Mouse (Mus musculus): ENCODE data around the gene Pacrg. TPM values are rescaled to one million over a fixed set of nuclear protein-coding genes. Genes with fewer than 3 reads are reported as not detected.

Gene Pacrg
- total and polyA plus RNA-seq, 3 experiments, result not detected

DNA sequence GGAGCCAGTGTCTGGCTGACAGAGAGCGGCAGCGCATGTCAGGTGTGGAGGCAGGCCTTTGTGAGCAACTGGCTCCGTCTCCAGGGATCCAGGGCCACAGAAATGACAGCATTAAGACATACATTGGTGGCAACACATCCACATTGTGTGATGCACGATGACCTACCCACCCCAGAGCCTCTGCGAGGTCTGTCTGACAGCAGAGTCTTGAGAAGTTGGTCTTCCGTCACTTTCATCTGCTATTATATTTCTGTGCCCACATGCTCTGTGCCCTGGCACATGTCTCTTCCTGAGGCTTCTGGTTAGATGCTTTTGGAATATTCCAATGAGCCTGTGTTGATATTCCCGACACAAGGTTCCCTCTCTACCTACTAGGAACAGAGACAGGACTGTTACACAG is 224.5 kb downstream of the Pacrg start:
- Histone ChIP-seq H3K4me2 (ENCODE audit: insufficient read depth, low read depth, poor library complexity, severe bottlenecking) (no peak overlapping the region), H3K79me2 (replicated peaks; ENCODE audit: control insufficient read depth, extremely low read depth, insufficient read depth, poor library complexity, severe bottlenecking) (no peaks in the 10 kb centered on the region), H3K4me3 (replicated peaks in 1 of 3; ENCODE audit: low read depth in 2 of 3, low read length in 2 of 3, poor library complexity in 1 of 3) (no peak overlapping the region), H3K36me3 (replicated peaks in 1 of 2; ENCODE audit: control insufficient read depth in 1 of 2, insufficient read depth in 1 of 2, low read length in 1 of 2) (no peaks in the 10 kb centered on the region), H3K27ac (ENCODE audit: insufficient read depth, low read depth) (no peak overlapping the region), H3K9ac (ENCODE audit: insufficient read depth, low read depth) (no peak overlapping the region), H3K27me3 (replicated peaks) (no peaks in the 10 kb centered on the region), H3K4me1 (ENCODE audit: control insufficient read depth in 1 of 2, insufficient read depth in 2 of 2) (no peaks in the 10 kb centered on the region), H3K9me3 (replicated peaks; ENCODE audit: low read length) (no peaks in the 10 kb centered on the region)
- in situ Hi-C loops (cut with MboI; ENCODE audit: low pct_ligation_motif_present, low pct_unique_long_range_greater_than_20kb, low sequenced_read_pairs), result no loop called here
- TF ChIP-seq MYC (IDR thresholded peaks at IDR 0.05; ENCODE audit: low read depth, low read length) (no peak), ZNF384 (IDR thresholded peaks at IDR 0.05; ENCODE audit: low read depth, low read length) (no peak), GABPA (IDR thresholded peaks at IDR 0.05; ENCODE audit: insufficient replicate concordance, low read depth, low read length) (no peak), ZC3H11A (IDR thresholded peaks at IDR 0.05; ENCODE audit: low read depth, low read length) (no peak), POLR2AphosphoS2 (IDR thresholded peaks at IDR 0.05; ENCODE audit: low read depth, low read length) (no peak), MAZ (IDR thresholded peaks at IDR 0.05; ENCODE audit: low read depth, low read length) (no peak), RCOR1 (conservative IDR thresholded peaks at IDR 0.05; ENCODE audit: low read depth, low read length) (no peak), NELFE (IDR thresholded peaks at IDR 0.05; ENCODE audit: low read depth, low read length) (no peak), SMC3 (IDR thresholded peaks at IDR 0.05; ENCODE audit: low read depth, low read length) (no peak), USF2 (conservative IDR thresholded peaks at IDR 0.05; ENCODE audit: low read depth, low read length) (no peak)
- dilution Hi-C loops (cut with MboI; ENCODE audit: extremely low pct_ligation_motif_present, extremely low pct_unique_long_range_greater_than_20kb, low sequenced_read_pairs), result no loop called here
- DNase-seq (ENCODE audit: extremely low read depth), result no peak

DNA sequence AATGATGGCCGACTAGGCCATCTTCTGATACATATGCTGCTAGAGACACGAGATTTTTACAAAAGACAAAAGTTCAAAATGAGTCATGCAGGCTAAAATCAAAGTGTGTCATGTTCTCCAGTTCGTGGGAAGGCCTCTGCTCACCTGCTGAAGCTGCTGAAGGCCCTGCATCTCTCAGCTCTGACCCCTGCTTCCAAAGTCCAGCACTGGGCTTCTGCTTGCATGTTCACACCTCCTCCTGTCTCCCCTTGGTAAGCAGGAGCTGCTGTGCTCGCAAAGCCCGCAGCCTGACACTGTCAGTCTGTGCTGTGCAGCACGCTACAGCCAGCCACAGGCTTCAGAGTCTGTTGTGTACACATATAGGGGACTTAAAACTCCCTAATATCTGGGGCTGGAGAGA is 225.4 kb downstream of the Pacrg start:
- Histone ChIP-seq H3K9ac (ENCODE audit: insufficient read depth, low read depth) (no peak overlapping the region), H3K4me3 (replicated peaks in 1 of 3; ENCODE audit: low read depth in 2 of 3, low read length in 2 of 3, poor library complexity in 1 of 3) (no peak overlapping the region), H3K27me3 (replicated peaks) (no peaks in the 10 kb centered on the region), H3K27ac (ENCODE audit: insufficient read depth, low read depth) (no peak overlapping the region), H3K4me1 (ENCODE audit: control insufficient read depth in 1 of 2, insufficient read depth in 2 of 2) (no peaks in the 10 kb centered on the region), H3K9me3 (replicated peaks; ENCODE audit: low read length) (no peaks in the 10 kb centered on the region), H3K36me3 (replicated peaks in 1 of 2; ENCODE audit: control insufficient read depth in 1 of 2, insufficient read depth in 1 of 2, low read length in 1 of 2) (no peaks in the 10 kb centered on the region), H3K79me2 (replicated peaks; ENCODE audit: control insufficient read depth, extremely low read depth, insufficient read depth, poor library complexity, severe bottlenecking) (no peaks in the 10 kb centered on the region), H3K4me2 (ENCODE audit: insufficient read depth, low read depth, poor library complexity, severe bottlenecking) (no peak overlapping the region)
- dilution Hi-C loops (cut with MboI; ENCODE audit: extremely low pct_ligation_motif_present, extremely low pct_unique_long_range_greater_than_20kb, low sequenced_read_pairs), result no loop called here
- in situ Hi-C loops (cut with MboI; ENCODE audit: low pct_ligation_motif_present, low pct_unique_long_range_greater_than_20kb, low sequenced_read_pairs), result no loop called here
- TF ChIP-seq IRF4 (IDR thresholded peaks at IDR 0.05; ENCODE audit: low read depth, low read length), result no peak
- no peak for TF ChIP-seq HCFC1 (IDR thresholded peaks at IDR 0.05; ENCODE audit: low read depth, low read length)
- TF ChIP-seq UBTF (IDR thresholded peaks at IDR 0.05; ENCODE audit: low read depth, low read length), result no peak
- no peak for TF ChIP-seq CTCF (conservative IDR thresholded peaks at IDR 0.05 in 1 of 2, IDR thresholded peaks at IDR 0.05 in 1 of 2; ENCODE audit: low read depth in 2 of 2, low read length in 2 of 2)
- no peak for TF ChIP-seq MAFK (IDR thresholded peaks at IDR 0.05; ENCODE audit: insufficient replicate concordance, low read length)
- TF ChIP-seq JUND (conservative IDR thresholded peaks at IDR 0.05; ENCODE audit: low read depth, low read length), result no peak
- TF ChIP-seq CHD1 (IDR thresholded peaks at IDR 0.05; ENCODE audit: low read depth, low read length), result no peak
- TF ChIP-seq KAT2A (IDR thresholded peaks at IDR 0.05; ENCODE audit: insufficient replicate concordance, low read length), result no peak
- TF ChIP-seq MXI1 (IDR thresholded peaks at IDR 0.05; ENCODE audit: low read depth, low read length), result no peak
- TF ChIP-seq USF2 (conservative IDR thresholded peaks at IDR 0.05; ENCODE audit: low read depth, low read length), result no peak
- TF ChIP-seq CHD2 (IDR thresholded peaks at IDR 0.05; ENCODE audit: low read length), result no peak
- no peak for TF ChIP-seq POLR2AphosphoS2 (IDR thresholded peaks at IDR 0.05; ENCODE audit: low read depth, low read length)
- no peak for TF ChIP-seq ETS1 (conservative IDR thresholded peaks at IDR 0.05; ENCODE audit: low read depth, low read length)
- TF ChIP-seq BHLHE40 (IDR thresholded peaks at IDR 0.05; ENCODE audit: low read depth, low read length), result no peak
- TF ChIP-seq TBP (conservative IDR thresholded peaks at IDR 0.05; ENCODE audit: low read depth, low read length), result no peak
- no peak for TF ChIP-seq ZNF384 (IDR thresholded peaks at IDR 0.05; ENCODE audit: low read depth, low read length)
- no peak for TF ChIP-seq EP300 (IDR thresholded peaks at IDR 0.05; ENCODE audit: low read length)
- no peak for DNase-seq (ENCODE audit: extremely low read depth)
